Mouse (Mus musculus) yolk sac, embryonic 10.5 days (tissue): ENCODE results near the gene Magee2.
A peak's percentile ranks its signal among the peaks of the same experiment; 100 is the strongest.
"Not testable (repeated sequence)": the region's sequence is repeated elsewhere in the genome, so short reads cannot be mapped to it uniquely, and the experiment has no call there.

Experiments
- DNase-seq: peaks from one replicate; pipeline ENCODE4 v3.0.0-alpha.2; 2017; ENCODE audit warnings: low spot score

The Magee2 gene

GRCm38 (mm10) chrX:104856751-104857341 lies at the start of gene Magee2:
Gene Magee2, minus strand, starts transcription at chrX:104857267.
- DNase-seq: peak; percentile 16

DNA sequence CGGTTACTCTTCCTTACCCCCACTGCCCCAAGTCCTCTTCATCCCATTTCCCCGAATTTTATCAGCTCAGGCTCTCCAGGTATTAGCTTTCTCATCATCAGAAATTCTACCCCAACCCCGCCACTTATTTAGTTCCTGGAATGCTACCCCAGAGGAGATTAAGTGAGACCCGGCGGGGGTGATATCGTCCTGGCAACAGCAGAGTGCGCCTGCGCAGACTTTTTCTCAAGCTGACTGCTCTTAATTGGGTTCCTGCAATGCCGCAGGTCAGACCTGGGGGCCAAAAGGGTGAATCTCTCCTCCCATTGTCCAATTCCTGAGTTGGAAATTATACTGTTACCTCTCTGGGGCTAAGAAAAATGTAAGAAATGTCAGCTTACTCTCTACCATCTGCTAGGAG lies 3.5 kb downstream of the Magee2 start:
- no peak for DNase-seq

DNA sequence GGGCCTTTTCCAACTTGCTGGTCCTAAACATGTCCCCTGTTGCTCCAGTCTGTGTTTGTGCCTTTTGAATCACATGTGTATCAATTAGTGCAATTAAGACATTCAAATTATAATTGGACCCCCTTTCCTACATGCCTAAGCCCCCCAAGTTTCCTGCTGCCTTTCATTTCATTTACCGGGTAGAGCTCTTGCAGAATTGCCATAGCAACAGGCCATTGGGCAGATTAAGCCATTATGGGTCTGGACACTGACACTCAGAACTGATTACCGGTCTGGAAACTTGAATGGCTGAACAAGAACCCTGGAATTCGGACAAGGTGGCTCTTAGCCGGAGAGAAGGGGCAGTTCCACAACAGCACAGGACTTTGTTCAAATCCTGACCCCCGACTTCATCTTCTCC lies 39.5 kb downstream of the Magee2 start:
- DNase-seq: not testable (repeated sequence)

- not testable (repeated sequence) for DNase-seq
Measured at GRCm38 (mm10) chrX:104816987-104817386, 40.1 kb downstream of the Magee2 start.

DNA sequence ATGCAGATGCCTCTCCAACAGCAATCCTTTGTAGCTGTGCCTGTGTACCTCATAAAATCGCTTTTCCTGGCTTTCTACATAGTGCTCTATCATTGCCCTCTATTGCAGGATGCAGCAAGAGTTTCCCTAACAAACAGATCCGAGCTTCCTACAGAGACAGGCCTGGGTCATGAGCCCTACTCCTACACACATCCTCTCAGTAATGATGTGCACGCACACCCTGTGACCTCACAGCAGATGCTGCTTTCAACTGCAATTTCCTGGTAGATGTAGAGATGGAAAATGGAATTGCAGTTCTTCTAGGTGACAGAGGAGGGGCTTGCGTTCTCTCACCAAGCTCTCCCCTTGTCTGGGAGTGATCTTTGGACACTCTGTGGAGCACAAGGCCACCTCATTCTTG lies 43.4 kb downstream of the Magee2 start:
- not testable (repeated sequence) for DNase-seq
